In the genomic region with DNA sequence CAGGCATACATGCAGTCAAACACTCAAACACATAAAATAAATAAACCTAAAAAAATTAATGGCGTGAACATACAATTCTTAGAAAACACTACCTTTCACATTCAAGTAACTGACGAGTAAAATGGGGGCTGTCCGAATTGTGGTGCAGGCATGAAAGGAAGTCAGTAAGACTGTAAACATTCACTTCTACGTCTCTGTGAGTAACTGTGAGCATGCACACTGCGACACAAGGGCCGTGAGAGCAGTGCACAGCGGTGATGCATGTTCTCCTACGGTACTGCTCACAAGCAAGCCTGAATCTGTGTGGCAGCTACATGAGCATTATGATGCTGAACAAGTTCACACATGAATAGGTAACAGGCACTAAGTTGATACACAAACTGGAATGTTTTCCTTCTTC, we compare ENCODE assay signal across 13 mouse cellular contexts.
"Had no signal": no experiment of that assay in that cellular context is flagged by ENCODE, and none has a peak within 500 bp of the region (broad histone marks: within the 10 kb centered on the region; RNA-seq: fewer than 3 reads in every experiment).

No protein-coding gene starts in this region.

- ATAC-seq: intestine, postnatal 0 days; midbrain, embryonic 16.5 days had no signal

- DNase-seq: kidney, adult 9 months; kidney, postnatal 10 days; kidney, postnatal 4 days; left cerebral cortex, postnatal 4 days; lung, adult 18-20 months; lung, postnatal 4 days; right cerebral cortex, postnatal 4 days; spleen, adult 18-20 months had no signal

- H3K4me1 ChIP-seq: limb, embryonic 13.5 days; midbrain, embryonic 12.5 days had no signal

- H3K36me3 ChIP-seq: limb, embryonic 13.5 days; midbrain, embryonic 12.5 days had no signal

- H3K9me3 ChIP-seq: limb, embryonic 13.5 days; midbrain, embryonic 12.5 days had no signal

- H3K4me3 ChIP-seq: layer of hippocampus, adult 2 months; limb, embryonic 13.5 days; midbrain, embryonic 12.5 days had no signal

- H3K27me3 ChIP-seq: limb, embryonic 13.5 days; midbrain, embryonic 12.5 days had no signal
